Mouse (Mus musculus) G1E-ER4 (cell line): ENCODE results near the gene Rnf187. TPM values are rescaled to one million over a fixed set of nuclear protein-coding genes. Genes with fewer than 3 reads are reported as not detected.

Source experiments
- GATA1 ChIP-seq: IDR thresholded peaks from one replicate; pipeline ENCODE4 v1.8.0; 2012; ENCODE audit warnings: low read length, inconsistent platforms
- polyA plus RNA-seq: library from polyadenylated mRNA; stranded (reverse); fragments of >175 nt; gene quantifications from 2 replicates; pipeline ENCODE4 v1.2.3, GENCODE M21; 2012

Rnf187 gene
- polyA plus RNA-seq, 1 experiment = 543 TPM

- TF ChIP-seq GATA1 = no peak
Observed at GRCm38 (mm10) chr11:58971796-58972195, 33.1 kb upstream of the Rnf187 start.

GRCm38 (mm10) chr11:58970831-58971530 is 32.3 kb upstream of the Rnf187 start:
- no peak for TF ChIP-seq GATA1

GRCm38 (mm10) chr11:58969659-58970058 is 30.9 kb upstream of the Rnf187 start:
- TF ChIP-seq GATA1 = no peak

- no peak for TF ChIP-seq GATA1
Observed at GRCm38 (mm10) chr11:58969027-58969426, 30.3 kb upstream of the Rnf187 start.

GRCm38 (mm10) chr11:58968551-58968950 is 29.8 kb upstream of the Rnf187 start:
- TF ChIP-seq GATA1 = no peak

GRCm38 (mm10) chr11:58967346-58967745 is 28.6 kb upstream of the Rnf187 start:
- TF ChIP-seq GATA1 = no peak

GRCm38 (mm10) chr11:58965001-58965760 is 26.5 kb upstream of the Rnf187 start:
- TF ChIP-seq GATA1 = no peak

- TF ChIP-seq GATA1 = no peak
Observed at GRCm38 (mm10) chr11:58964216-58964615, 25.5 kb upstream of the Rnf187 start.

- no peak for TF ChIP-seq GATA1
Observed at GRCm38 (mm10) chr11:58963543-58963942, 24.8 kb upstream of the Rnf187 start.

GRCm38 (mm10) chr11:58961364-58962177 is 22.9 kb upstream of the Rnf187 start:
- TF ChIP-seq GATA1 = no peak

- TF ChIP-seq GATA1 = no peak
Observed at GRCm38 (mm10) chr11:58959921-58960465, 21.3 kb upstream of the Rnf187 start.

GRCm38 (mm10) chr11:58959186-58959825 is 20.6 kb upstream of the Rnf187 start:
- TF ChIP-seq GATA1 = no peak

- TF ChIP-seq GATA1 = no peak
Observed at GRCm38 (mm10) chr11:58958536-58958935, 19.8 kb upstream of the Rnf187 start.

- TF ChIP-seq GATA1 = no peak
Observed at GRCm38 (mm10) chr11:58957226-58957914, 18.7 kb upstream of the Rnf187 start.

- no peak for TF ChIP-seq GATA1
Observed at GRCm38 (mm10) chr11:58955868-58956257, 17.1 kb upstream of the Rnf187 start.
